ENCODE assay signal across 7 mouse cellular contexts in the genomic region with DNA sequence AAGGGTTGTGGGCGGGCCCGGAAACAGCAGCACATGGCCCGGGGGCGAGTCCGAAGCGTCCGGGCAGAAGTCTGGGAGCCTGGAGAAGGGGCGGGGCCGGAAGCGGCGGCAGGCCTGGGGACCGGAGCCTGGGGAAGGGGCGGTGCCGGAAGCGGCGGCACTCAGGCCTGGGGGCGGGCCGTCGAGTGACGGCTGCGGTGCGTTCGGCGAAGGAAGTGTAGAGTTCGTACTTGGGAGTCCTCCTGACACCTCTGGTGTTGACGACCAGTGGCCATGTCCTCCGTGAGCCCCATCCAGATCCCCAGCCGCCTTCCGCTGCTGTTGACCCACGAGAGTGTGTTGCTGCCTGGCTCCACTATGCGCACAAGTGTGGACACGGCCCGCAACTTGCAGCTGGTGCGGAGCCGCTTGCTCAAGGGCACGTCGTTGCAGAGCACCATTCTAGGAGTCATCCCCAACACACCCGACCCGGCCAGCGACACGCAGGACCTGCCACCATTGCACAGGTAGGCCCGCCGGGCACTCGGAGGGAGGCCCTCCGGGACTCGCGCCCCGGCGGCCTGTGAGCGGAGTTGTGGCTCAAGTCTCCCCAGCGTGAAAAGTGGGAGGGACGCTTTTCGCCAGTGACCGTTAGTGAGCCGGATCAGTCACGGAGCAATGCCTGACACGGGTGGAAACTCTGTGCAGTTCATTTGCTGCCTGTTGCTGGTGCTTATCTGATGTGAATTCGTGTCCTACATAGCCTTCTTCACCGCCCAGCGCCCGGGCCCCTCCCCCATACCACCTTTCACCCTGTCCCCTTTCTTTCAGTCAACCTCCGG. TPM values are rescaled to one million over a fixed set of nuclear protein-coding genes. Genes with fewer than 3 reads are reported as not detected.
DNase-seq lines count a peak whose midpoint lies in the region; ATAC-seq and TF ChIP-seq lines count a peak whose summit lies in the region.

A gene (plus strand): TSS at position 133 of the 821 bp plus-strand sequence.

- no peak for TF ChIP-seq CTCF in kidney, adult 2 months (conservative IDR thresholded peaks at IDR 0.05; ENCODE audit: insufficient read depth, insufficient read length, low read depth, low read length)
- TF ChIP-seq CTCF in spleen, adult 2 months (IDR thresholded peaks at IDR 0.05; ENCODE audit: extremely low read depth, insufficient read depth, insufficient read length, insufficient replicate concordance), result no peak

- H3K27ac ChIP-seq in embryonic facial prominence, embryonic 12.5 days, result peak within 1 kb of the TSS; percentile 74
- peak within 1 kb of the TSS; percentile 78 for H3K27ac ChIP-seq in kidney, adult 2 months (ENCODE audit: insufficient read depth, low read depth, low read length)
- H3K27ac ChIP-seq in limb, embryonic 12.5 days, result peak within 1 kb of the TSS; percentile 75
- peak within 1 kb of the TSS; percentile 91 for H3K27ac ChIP-seq in midbrain, embryonic 15.5 days
- H3K27ac ChIP-seq in spleen, adult 2 months (ENCODE audit: insufficient read depth, low read length), result peak within 1 kb of the TSS; percentile 89

- TF ChIP-seq POLR2A in kidney, adult 2 months (IDR thresholded peaks at IDR 0.05; ENCODE audit: low read depth, low read length), result peak; percentile 41
- peak; percentile 67; the same call in 1 of the 2 replicates for TF ChIP-seq POLR2A in spleen, adult 2 months (IDR thresholded peaks at IDR 0.05; ENCODE audit: low read depth, low read length)

- H3K27me3 ChIP-seq in embryonic facial prominence, embryonic 12.5 days, result no peaks in the 10 kb centered on the region
- H3K27me3 ChIP-seq in kidney, adult 2 months (replicated peaks; ENCODE audit: control insufficient read depth, insufficient read depth, low read length), result no peaks in the 10 kb centered on the region
- no peaks in the 10 kb centered on the region for H3K27me3 ChIP-seq in limb, embryonic 12.5 days
- H3K27me3 ChIP-seq in midbrain, embryonic 15.5 days (replicated peaks), result no peaks in the 10 kb centered on the region
- no peaks in the 10 kb centered on the region for H3K27me3 ChIP-seq in spleen, adult 2 months (ENCODE audit: control insufficient read depth, insufficient read depth, low read length)

- peaks cover 7% of the 10 kb centered on the region for H3K4me1 ChIP-seq in embryonic facial prominence, embryonic 12.5 days
- peaks cover 8% of the 10 kb centered on the region for H3K4me1 ChIP-seq in kidney, adult 2 months (ENCODE audit: control insufficient read depth, insufficient read depth, low read length)
- H3K4me1 ChIP-seq in limb, embryonic 12.5 days (replicated peaks), result peaks cover 12% of the 10 kb centered on the region
- peaks cover 19% of the 10 kb centered on the region for H3K4me1 ChIP-seq in midbrain, embryonic 15.5 days
- no peaks in the 10 kb centered on the region; the same call in 1 of the 2 replicates for H3K4me1 ChIP-seq in spleen, adult 2 months (ENCODE audit: control insufficient read depth, insufficient read depth, insufficient read length)

- peak; percentile 99 for ATAC-seq in embryonic facial prominence, embryonic 12.5 days (ENCODE audit: insufficient number of reproducible peaks, insufficient read depth, low FRiP score, low TSS enrichment)
- peak; percentile 98 for ATAC-seq in limb, embryonic 12.5 days (ENCODE audit: insufficient number of reproducible peaks, insufficient read depth, low FRiP score, low TSS enrichment, low read depth)
- ATAC-seq in midbrain, embryonic 15.5 days (replicated peaks), result peak; percentile 98

- H3K4me2 ChIP-seq in embryonic facial prominence, embryonic 12.5 days (replicated peaks), result peak within 1 kb of the TSS; percentile 80
- H3K4me2 ChIP-seq in limb, embryonic 12.5 days, result peak within 1 kb of the TSS; percentile 80
- H3K4me2 ChIP-seq in midbrain, embryonic 15.5 days, result peak within 1 kb of the TSS; percentile 80

- no peaks in the 10 kb centered on the region for H3K36me3 ChIP-seq in embryonic facial prominence, embryonic 12.5 days
- H3K36me3 ChIP-seq in kidney, adult 2 months (ENCODE audit: control insufficient read depth, insufficient read depth, low read length), result no peaks in the 10 kb centered on the region
- H3K36me3 ChIP-seq in limb, embryonic 12.5 days, result no peaks in the 10 kb centered on the region
- H3K36me3 ChIP-seq in midbrain, embryonic 15.5 days (replicated peaks), result no peaks in the 10 kb centered on the region
- no peaks in the 10 kb centered on the region for H3K36me3 ChIP-seq in spleen, adult 2 months (ENCODE audit: control insufficient read depth, insufficient read depth, low read length)

- H3K4me3 ChIP-seq in embryonic facial prominence, embryonic 12.5 days, result peak within 1 kb of the TSS; percentile 88
- H3K4me3 ChIP-seq in kidney, adult 2 months (ENCODE audit: insufficient read depth, low read depth, low read length), result peak within 1 kb of the TSS; percentile 97
- peak within 1 kb of the TSS; percentile 80 for H3K4me3 ChIP-seq in limb, embryonic 12.5 days (replicated peaks)
- H3K4me3 ChIP-seq in midbrain, embryonic 15.5 days, result peak within 1 kb of the TSS; percentile 94
- peak within 1 kb of the TSS; percentile 77 for H3K4me3 ChIP-seq in spleen, adult 2 months (ENCODE audit: extremely low read depth, insufficient read depth, insufficient read length)

- DNase-seq in adrenal gland, postnatal 25 days, result peak; percentile 99
- DNase-seq in heart, adult 18-20 months, result peak; percentile 97 to 99
- peak; percentile 99 for DNase-seq in kidney, adult 2 months
- peak; percentile 89 to 99 for DNase-seq in spleen, adult 2 months (ENCODE audit: low read depth in 1 of 2, low spot score in 2 of 2)

- WGBS in embryonic facial prominence, embryonic 12.5 days, result under 1% methylated on average over 62 of the region's 62 CpGs
- WGBS in kidney, adult 2 months, result under 1% methylated on average over 61 of the region's 62 CpGs
- under 1% methylated on average over 62 of the region's 62 CpGs for WGBS in limb, embryonic 12.5 days
- under 1% methylated on average over 62 of the region's 62 CpGs for WGBS in midbrain, embryonic 15.5 days
- 1% methylated on average over 62 of the region's 62 CpGs for WGBS in spleen, adult 2 months

- peak within 1 kb of the TSS; percentile 72 for H3K9ac ChIP-seq in embryonic facial prominence, embryonic 12.5 days
- peak within 1 kb of the TSS; percentile 75 for H3K9ac ChIP-seq in limb, embryonic 12.5 days (replicated peaks)
- H3K9ac ChIP-seq in midbrain, embryonic 15.5 days, result peak within 1 kb of the TSS; percentile 75

- H3K9me3 ChIP-seq in embryonic facial prominence, embryonic 12.5 days, result no peaks in the 10 kb centered on the region
- H3K9me3 ChIP-seq in limb, embryonic 12.5 days, result no peaks in the 10 kb centered on the region
- no peaks in the 10 kb centered on the region for H3K9me3 ChIP-seq in midbrain, embryonic 15.5 days

RNA-seq across cellular contexts. Expression of the gene that starts here (rescaled TPM):
- 108 and 109 TPM in 2 replicates for total RNA-seq in adrenal gland, postnatal 25 days (2021)
- polyA plus RNA-seq in embryonic facial prominence, embryonic 12.5 days (2016; fragmentation: Nextera tagmentation; extraction: Ambion mirVana), result 61.8 and 67.9 TPM in 2 replicates
- total RNA-seq in heart, adult 18-20 months (2021), result 10 to 100 TPM; 79.4 to 86.7 TPM
- polyA plus RNA-seq in kidney, adult 2 months (2012; rRNA removed), result 82.9 and 87.1 TPM in 2 replicates
- polyA plus RNA-seq in limb, embryonic 12.5 days (2016; fragmentation: Nextera tagmentation; extraction: Ambion mirVana), result 61.7 and 62.6 TPM in 2 replicates
- 84.7 and 86.6 TPM in 2 replicates for polyA plus RNA-seq in midbrain, embryonic 15.5 days (2015; fragmentation: Nextera tagmentation; extraction: Ambion mirVana)
- 32.6 and 48.9 TPM in 2 replicates for polyA plus RNA-seq in spleen, adult 2 months (2012; rRNA removed)

Comparison
In these comparisons a context has a peak if more than half of its experiments do, and no peak if none do; other contexts are left out.
1. Peak in every context shown above with its lines: DNase-seq, ATAC-seq, H3K4me3 ChIP-seq and H3K27ac ChIP-seq.